Mouse (Mus musculus): ENCODE data around the gene Gm21985. TPM values are rescaled to one million over a fixed set of nuclear protein-coding genes. Genes with fewer than 3 reads are reported as not detected.
"Not testable (repeated sequence)": the region's sequence is repeated elsewhere in the genome, so short reads cannot be mapped to it uniquely, and the experiment has no call there.

Gm21985 gene
- total and polyA plus RNA-seq, 2 experiments from 2014 or later, result not detected

GRCm38 (mm10) chr2:112437589-112437988 is 171.5 kb downstream of the Gm21985 start:
- TF ChIP-seq CTCF (IDR thresholded peaks at IDR 0.05; ENCODE audit: low read depth), result no peak
- no peaks in the 10 kb centered on the region for H3K4me1 ChIP-seq (ENCODE audit: insufficient read depth, low read length)
- H3K9me3 ChIP-seq (ENCODE audit: low read length), result no peaks in the 10 kb centered on the region
- no peaks in the 10 kb centered on the region for H3K27me3 ChIP-seq (ENCODE audit: insufficient read depth, low read length)
- no peak overlapping the region for H3K9ac ChIP-seq (replicated peaks; ENCODE audit: low read length)
- H3K27ac ChIP-seq, result no peak overlapping the region
- H3K4me2 ChIP-seq (ENCODE audit: low read depth, low read length), result no peak overlapping the region
- 91% methylated on average over 2 of the region's 2 CpGs for WGBS
- ATAC-seq (no peak), DNase-seq (ENCODE audit: low spot score) (no peak)
- H3K4me3 ChIP-seq (ENCODE audit: low read length), result no peak overlapping the region
- H3K36me3 ChIP-seq (ENCODE audit: insufficient read depth, low read length), result no peaks in the 10 kb centered on the region

GRCm38 (mm10) chr2:112443491-112443890 is 177.4 kb downstream of the Gm21985 start:
- H3K9me3 ChIP-seq (ENCODE audit: low read length), result no peaks in the 10 kb centered on the region
- H3K27me3 ChIP-seq (ENCODE audit: insufficient read depth, low read length), result no peaks in the 10 kb centered on the region
- H3K36me3 ChIP-seq (ENCODE audit: insufficient read depth, low read length), result no peaks in the 10 kb centered on the region
- no peaks in the 10 kb centered on the region for H3K4me1 ChIP-seq (ENCODE audit: insufficient read depth, low read length)
- ATAC-seq, result no peak
- no peak overlapping the region for H3K9ac ChIP-seq (replicated peaks; ENCODE audit: low read length)
- 64% methylated on average over 2 of the region's 2 CpGs for WGBS
- DNase-seq (ENCODE audit: low spot score), result no peak
- TF ChIP-seq CTCF (IDR thresholded peaks at IDR 0.05; ENCODE audit: low read depth), result no peak
- no peak overlapping the region for H3K27ac ChIP-seq
- H3K4me2 ChIP-seq (ENCODE audit: low read depth, low read length), result no peak overlapping the region
- no peak overlapping the region for H3K4me3 ChIP-seq (ENCODE audit: low read length)

- no peak for TF ChIP-seq CTCF (IDR thresholded peaks at IDR 0.05; ENCODE audit: low read depth)
- no peaks in the 10 kb centered on the region for H3K36me3 ChIP-seq (ENCODE audit: insufficient read depth, low read length)
- no peak overlapping the region for H3K9ac ChIP-seq (replicated peaks; ENCODE audit: low read length)
- H3K9me3 ChIP-seq (ENCODE audit: low read length), result no peaks in the 10 kb centered on the region
- H3K4me1 ChIP-seq (ENCODE audit: insufficient read depth, low read length), result no peaks in the 10 kb centered on the region
- no peak overlapping the region for H3K4me2 ChIP-seq (ENCODE audit: low read depth, low read length)
- no peak overlapping the region for H3K4me3 ChIP-seq (ENCODE audit: low read length)
- ATAC-seq (no peak), DNase-seq (ENCODE audit: low spot score) (no peak)
- H3K27ac ChIP-seq, result no peak overlapping the region
- no peaks in the 10 kb centered on the region for H3K27me3 ChIP-seq (ENCODE audit: insufficient read depth, low read length)
These were observed 179.4 kb downstream of the Gm21985 start for GRCm38 (mm10) chr2:112445511-112445910.

- not testable (repeated sequence) for H3K27me3 ChIP-seq (ENCODE audit: insufficient read depth, low read length); H3K4me1 ChIP-seq (ENCODE audit: insufficient read depth, low read length); DNase-seq (ENCODE audit: low spot score); H3K27ac ChIP-seq; ATAC-seq; H3K9ac ChIP-seq (replicated peaks; ENCODE audit: low read length); H3K4me2 ChIP-seq (ENCODE audit: low read depth, low read length); H3K4me3 ChIP-seq (ENCODE audit: low read length); H3K36me3 ChIP-seq (ENCODE audit: insufficient read depth, low read length); H3K9me3 ChIP-seq (ENCODE audit: low read length)
- WGBS, result 67% methylated on average over 4 of the region's 4 CpGs
These were observed 181.9 kb downstream of the Gm21985 start for GRCm38 (mm10) chr2:112448046-112448445.

GRCm38 (mm10) chr2:112448510-112449059 is 182.5 kb downstream of the Gm21985 start:
- no peaks in the 10 kb centered on the region for H3K4me1 ChIP-seq (ENCODE audit: insufficient read depth, low read length)
- no peak overlapping the region for H3K4me3 ChIP-seq (ENCODE audit: low read length)
- no peak overlapping the region for H3K4me2 ChIP-seq (ENCODE audit: low read depth, low read length)
- ATAC-seq (no peak), DNase-seq (ENCODE audit: low spot score) (no peak)
- no peak overlapping the region for H3K9ac ChIP-seq (replicated peaks; ENCODE audit: low read length)
- no peaks in the 10 kb centered on the region for H3K36me3 ChIP-seq (ENCODE audit: insufficient read depth, low read length)
- H3K27me3 ChIP-seq (ENCODE audit: insufficient read depth, low read length), result no peaks in the 10 kb centered on the region
- no peak for TF ChIP-seq CTCF (IDR thresholded peaks at IDR 0.05; ENCODE audit: low read depth)
- H3K9me3 ChIP-seq (ENCODE audit: low read length), result no peaks in the 10 kb centered on the region
- no peak overlapping the region for H3K27ac ChIP-seq

GRCm38 (mm10) chr2:112449597-112450296 is 183.6 kb downstream of the Gm21985 start:
- ATAC-seq (no peak), DNase-seq (ENCODE audit: low spot score) (peak; percentile 11)
- Histone ChIP-seq H3K4me3 (ENCODE audit: low read length) (no peak overlapping the region), H3K27me3 (ENCODE audit: insufficient read depth, low read length) (no peaks in the 10 kb centered on the region), H3K36me3 (ENCODE audit: insufficient read depth, low read length) (no peaks in the 10 kb centered on the region), H3K9ac (replicated peaks; ENCODE audit: low read length) (no peak overlapping the region), H3K9me3 (ENCODE audit: low read length) (no peaks in the 10 kb centered on the region), H3K4me2 (ENCODE audit: low read depth, low read length) (no peak overlapping the region), H3K27ac (no peak overlapping the region), H3K4me1 (ENCODE audit: insufficient read depth, low read length) (no peaks in the 10 kb centered on the region)
- WGBS, result 31% methylated on average over 4 of the region's 4 CpGs
- peak; percentile 61 for TF ChIP-seq CTCF (IDR thresholded peaks at IDR 0.05; ENCODE audit: low read depth)

GRCm38 (mm10) chr2:112452513-112452912 is 186.4 kb downstream of the Gm21985 start:
- not testable (repeated sequence) for H3K36me3 ChIP-seq (ENCODE audit: insufficient read depth, low read length); H3K9ac ChIP-seq (replicated peaks; ENCODE audit: low read length); H3K4me1 ChIP-seq (ENCODE audit: insufficient read depth, low read length); H3K27ac ChIP-seq; H3K4me3 ChIP-seq (ENCODE audit: low read length); H3K4me2 ChIP-seq (ENCODE audit: low read depth, low read length); DNase-seq (ENCODE audit: low spot score); H3K27me3 ChIP-seq (ENCODE audit: insufficient read depth, low read length); ATAC-seq; H3K9me3 ChIP-seq (ENCODE audit: low read length)
